Mouse (Mus musculus) erythroid progenitor cell, adult 5-6 weeks (primary cell): ENCODE results near the gene Ankar. TPM values are rescaled to one million over a fixed set of nuclear protein-coding genes. Genes with fewer than 3 reads are reported as not detected.

ENCODE experiments used
- ATAC-seq: replicated peaks from 2 replicates; pipeline ENCODE4 v1.8.0; 2016; ENCODE audit warnings: moderate number of reproducible peaks, mild to moderate bottlenecking, moderate TSS enrichment, inconsistent platforms; ENCODE audit not compliant: poor library complexity, low FRiP score, severe bottlenecking
- total RNA-seq, 2 experiments: library from RNA; stranded (forward) in 1 of 2; stranded (reverse) in 1 of 2; fragments of 150-400 nt in 1 of 2; fragments of 186-747, 209-891 nt in 1 of 2; gene quantifications; 2 replicates each; pipeline versions ENCODE4 v1.2.3 to v1.2.4; 2015 to 2017; ENCODE audit warnings: low replicate concordance in 2 of 2

The Ankar gene
- total RNA-seq (2015; ENCODE audit: low replicate concordance) (not detected in 2 replicates), total RNA-seq (2017; ENCODE audit: low replicate concordance) (0.13 TPM in 1 of 2 replicates, not detected in the other)

DNA sequence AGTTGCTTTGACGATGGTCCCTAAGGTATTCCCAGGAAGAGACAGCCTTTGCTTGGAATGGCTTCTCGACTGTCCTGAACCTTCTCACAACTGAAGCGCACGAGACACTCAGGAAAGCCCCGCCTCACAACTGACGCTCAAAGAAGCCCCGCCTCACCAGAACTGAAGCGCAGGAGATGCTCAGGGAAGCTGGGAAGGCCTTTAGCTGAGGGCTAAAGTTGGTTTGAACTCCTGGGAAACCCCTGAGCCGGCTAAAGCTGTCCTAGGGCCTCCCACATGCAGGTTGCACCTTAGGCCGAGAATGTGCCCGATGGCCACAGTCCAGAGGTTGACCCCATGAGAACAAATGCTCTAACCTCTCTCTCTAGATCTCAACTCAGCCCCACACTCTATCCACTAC is at the start of gene Ankar:
TSS of gene Ankar (minus strand) at position 101 of the 400 bp plus-strand sequence.
- ATAC-seq = no peak

DNA sequence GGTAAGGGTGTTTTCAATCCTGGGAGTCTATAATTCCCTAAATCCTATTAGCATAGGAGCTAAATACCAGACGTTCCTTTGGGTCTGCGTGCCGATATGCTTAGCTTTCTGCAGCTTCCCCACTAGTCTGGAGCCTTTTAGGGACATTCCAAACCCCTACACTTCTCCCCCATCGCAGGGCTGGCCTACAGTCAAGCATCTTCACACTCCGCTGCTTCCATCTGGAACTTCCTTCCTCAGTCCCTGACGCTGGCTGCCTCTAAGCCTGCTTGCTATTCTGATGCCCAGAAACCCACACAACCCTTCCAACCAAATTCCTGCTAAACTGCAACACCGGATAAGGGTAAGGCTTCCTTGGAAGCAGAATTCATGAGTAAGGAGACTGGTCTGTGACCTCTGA is 46.0 kb upstream of the Ankar start:
- no peak for ATAC-seq

DNA sequence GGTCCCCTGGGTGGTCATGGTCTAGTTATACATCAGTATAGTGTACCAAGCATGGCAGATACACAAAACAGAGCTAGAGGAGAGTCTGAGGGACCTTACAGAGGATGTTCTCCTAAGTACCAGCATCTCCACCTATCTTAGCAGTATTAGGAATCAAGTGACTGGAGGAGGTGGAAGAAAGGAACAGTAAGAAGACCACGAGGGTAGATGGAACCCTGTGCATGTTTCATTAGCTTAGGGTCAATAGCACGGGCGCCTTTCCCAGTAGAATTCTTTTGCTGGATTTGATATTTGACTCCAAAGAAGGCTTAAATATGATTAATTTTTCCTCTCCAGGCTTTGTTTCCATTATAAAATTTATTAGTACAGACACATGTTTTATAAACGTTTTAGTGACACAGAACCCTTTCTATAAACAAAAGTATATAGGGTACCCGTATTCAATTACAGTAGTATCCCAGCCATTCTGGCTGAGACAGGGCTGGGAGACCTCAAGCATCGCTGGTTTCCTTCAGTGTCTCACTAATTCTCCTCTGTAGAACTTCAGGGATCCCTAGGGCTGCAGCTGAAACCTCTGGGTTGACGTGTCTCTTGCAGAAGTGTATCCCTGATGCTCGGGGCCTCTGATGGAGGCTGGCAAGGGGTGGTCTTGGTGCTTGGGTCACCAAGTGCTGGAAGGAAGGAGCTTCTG is 44.6 kb upstream of the Ankar start:
- no peak for ATAC-seq

DNA sequence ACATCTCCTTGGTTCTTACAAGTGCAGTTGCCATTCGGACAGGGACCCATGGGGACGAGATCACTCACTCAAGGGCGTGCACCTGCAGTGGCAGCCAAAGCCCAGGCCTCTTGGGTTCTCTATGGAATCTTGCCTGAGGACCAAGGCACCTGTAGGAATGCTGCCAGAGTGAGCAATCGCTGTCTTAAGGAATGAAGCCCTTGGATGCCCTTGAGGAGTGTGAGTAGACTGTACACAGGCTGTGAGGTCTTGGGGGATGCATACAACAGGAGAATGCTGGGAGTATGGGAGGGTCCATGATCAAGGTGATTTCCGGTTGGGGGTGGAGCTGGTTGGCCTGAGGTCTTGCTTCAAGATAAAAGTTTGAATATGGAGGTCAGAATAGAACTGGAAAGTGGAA is 41.0 kb upstream of the Ankar start:
- ATAC-seq = no peak

DNA sequence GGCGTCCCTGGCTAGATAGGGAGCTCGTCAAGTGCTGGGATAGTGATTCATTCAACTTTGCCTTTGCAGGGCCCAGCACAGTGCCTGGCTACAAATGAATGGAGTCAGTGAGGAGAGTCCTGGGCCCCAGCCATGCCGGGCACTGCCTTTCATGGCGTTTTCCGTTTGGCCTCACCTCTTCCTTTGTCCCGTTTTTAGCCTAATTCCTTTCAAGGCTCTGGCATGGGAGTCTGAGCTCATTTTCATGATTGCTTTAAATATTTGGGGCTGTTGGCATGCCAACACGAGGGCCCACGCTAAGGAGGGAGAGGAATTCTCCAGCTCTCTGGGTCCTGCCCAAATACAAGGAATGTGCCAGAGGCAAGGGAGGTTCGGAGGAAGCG is 39.3 kb upstream of the Ankar start:
- ATAC-seq = no peak

DNA sequence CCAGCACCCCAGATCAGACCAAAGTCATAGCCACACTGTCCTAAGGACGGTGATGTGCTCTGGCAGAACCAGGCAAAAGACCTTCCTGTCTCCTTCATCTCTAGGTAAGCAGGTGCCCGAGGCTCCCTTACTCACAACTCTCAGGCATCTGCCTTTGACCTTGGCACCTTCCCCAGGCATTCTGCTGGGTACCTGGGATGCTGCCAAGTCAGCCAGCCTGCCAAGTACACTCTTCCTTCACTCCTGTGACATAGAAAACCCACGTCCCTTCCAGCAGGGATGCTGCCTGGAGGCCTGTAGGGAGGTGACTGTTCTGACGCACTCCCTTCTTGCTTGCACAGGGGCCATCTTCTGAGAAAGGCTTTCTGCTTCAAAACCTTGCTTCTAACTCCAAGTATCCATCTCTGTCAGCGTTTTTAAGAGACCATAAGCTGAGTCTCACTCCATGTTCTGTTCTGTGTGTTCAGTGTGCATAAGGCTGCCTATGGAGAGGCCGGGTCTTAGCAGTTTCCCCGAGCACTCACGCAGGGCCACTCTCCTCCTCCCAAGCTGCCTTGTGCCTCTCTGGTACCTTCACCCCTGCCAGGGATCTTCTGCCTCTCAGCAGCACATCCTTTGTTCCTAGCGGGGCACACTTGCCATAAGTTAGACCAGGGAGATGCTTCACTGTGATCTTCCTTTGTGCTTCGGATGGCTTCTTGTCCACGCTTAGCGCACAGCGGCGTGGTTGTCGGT is 38.7 kb upstream of the Ankar start:
- ATAC-seq = no peak

DNA sequence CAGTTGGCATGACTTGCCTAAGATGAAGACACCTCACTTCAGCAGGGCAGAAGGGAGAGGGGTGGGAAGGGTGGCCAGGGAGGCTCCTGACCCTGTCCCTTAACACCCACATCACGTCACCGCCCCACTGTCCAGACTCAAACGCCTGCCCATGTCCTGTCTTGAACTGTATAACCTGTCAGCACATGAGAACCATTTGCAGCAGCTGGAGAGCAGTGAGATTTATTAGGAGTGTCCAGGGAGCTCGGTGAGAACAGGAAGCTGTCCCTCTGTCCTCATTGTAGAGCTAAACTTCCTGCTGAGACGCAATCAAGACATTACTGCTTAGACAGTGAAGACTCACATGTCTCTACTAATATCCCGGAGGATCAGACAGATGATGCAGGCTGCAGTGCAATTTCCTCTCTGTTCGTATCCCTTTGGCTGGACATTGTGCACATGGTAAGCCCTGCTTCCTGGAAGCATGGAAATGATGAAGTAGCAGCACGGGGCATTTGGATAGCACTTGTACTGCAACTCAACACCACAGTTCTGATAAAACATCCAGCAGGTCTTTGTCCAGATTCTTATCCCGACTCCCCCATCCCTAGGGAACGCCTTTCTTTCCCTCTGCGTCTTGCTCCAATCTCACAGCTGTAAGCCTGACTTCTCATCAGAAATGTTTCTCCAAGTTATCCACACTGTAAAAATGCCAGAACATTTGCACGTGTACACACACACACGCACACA is 36.2 kb upstream of the Ankar start:
- ATAC-seq = no peak

DNA sequence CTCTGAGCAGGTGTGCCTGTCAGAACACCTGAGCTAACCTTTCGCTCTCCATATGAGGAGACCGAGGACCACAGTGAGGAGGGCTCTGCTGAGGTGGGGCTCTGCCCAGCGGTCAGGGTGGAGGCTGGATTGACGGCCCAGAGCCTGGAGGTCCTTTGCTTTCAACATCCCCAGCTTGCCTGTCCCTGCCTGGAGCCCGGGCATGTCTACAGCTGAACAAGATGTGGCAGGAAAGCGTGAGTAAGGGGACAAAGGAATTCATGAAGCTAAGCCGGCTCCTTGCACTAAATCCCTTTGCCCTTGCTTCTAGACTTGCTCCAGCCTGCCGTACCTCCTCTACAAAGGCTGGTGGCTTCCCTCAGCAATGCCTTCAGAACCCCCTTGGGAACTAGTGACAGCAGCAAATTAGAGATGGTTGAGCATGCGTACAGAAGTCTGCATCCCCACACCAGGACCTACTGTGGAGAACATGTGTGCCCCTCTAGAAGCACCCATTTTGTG is 32.9 kb upstream of the Ankar start:
- no peak for ATAC-seq

DNA sequence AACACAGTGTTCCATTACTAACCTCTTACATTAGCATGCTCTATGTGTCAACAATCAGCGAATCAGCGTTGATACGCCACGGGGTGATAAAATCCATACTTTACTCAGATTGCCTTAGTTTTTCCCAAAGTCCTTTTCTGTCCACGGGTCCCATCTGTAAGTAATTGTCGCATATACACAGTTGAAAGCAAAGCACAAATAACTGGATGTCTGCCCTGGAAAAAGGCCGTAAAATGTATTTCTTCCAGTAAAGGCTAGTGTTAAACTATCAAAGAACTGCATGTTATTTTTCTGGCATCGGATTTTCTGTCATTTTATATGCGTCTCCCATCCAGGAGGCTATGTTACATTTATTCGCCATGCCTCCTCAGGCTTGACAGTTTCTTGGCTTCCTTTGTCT is 29.7 kb upstream of the Ankar start:
- ATAC-seq = no peak

DNA sequence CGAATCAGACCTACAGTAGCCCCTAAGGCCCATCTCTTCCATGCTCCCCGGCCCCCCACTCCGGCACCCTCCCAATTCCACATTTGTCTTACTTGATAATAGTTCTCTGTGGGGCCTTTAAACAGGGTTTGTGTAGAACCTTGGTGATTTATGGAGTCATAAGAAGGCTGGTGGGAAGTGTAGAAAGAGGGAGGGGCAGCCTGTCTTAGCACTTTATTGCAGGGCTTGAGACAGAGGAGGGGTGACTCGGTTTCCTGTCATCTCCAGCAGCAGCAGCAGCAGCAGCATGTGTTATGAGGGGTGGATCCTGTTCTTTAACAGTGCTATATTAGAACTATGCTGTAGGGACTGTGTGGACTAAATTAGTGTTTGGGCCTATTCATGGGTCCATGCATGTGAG is 28.4 kb upstream of the Ankar start:
- ATAC-seq = no peak

DNA sequence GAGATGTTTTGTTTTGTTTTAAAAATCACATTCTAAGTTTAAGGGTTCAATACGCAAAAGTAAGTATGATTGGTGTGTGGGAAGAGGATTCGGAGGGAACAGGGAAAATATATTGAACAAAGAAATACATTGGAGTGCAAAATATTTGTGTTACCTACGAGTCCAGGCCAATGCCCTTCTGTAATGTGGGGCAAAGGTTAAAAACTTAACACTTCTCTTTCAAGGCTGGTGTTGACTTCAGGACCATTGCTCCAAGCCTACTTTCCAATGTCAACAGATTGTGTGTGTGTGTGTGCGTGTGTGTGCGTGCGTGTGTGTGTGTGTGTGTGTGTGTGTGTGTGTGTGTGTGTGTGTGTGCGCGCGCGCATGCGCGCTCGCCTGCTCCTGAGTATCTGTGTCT is 25.6 kb upstream of the Ankar start:
- no peak for ATAC-seq

DNA sequence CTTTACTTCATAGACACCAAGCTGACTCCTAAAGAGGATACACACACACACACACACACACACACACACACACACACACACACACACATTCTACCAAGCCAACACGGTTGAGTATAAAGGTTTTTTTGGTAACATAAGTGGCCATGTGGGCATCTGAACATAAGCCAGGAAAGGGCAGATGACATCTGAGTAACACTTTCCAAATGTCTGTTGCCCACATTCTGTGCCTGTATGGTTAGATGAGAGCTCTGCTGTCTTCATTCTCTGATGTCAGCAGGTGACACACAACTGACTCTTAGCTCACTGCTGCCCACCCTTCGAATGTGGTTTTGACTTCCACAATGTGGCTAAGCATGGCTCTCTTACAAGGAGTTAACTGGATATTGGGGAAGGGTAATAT is 24.0 kb upstream of the Ankar start:
- no peak for ATAC-seq

DNA sequence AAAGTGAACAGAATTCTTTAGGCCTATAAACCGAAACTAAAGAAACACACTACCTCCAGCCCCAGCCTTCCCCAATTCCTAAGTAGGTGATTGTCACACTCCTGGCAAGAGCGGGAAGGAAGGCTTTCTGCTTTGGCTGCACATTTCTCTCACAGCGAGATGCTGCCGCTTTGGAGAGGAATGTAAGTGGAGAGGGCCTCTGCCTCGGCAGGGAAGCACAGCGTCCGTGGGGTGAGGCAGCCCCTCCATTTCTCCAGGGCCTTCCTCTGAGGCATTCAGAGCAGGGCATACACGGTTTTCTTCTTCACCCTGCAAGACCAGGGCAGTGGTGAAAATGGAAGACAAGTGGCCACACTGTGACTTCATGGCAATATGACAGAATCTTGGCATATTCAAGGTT is 22.3 kb upstream of the Ankar start:
- ATAC-seq = no peak

DNA sequence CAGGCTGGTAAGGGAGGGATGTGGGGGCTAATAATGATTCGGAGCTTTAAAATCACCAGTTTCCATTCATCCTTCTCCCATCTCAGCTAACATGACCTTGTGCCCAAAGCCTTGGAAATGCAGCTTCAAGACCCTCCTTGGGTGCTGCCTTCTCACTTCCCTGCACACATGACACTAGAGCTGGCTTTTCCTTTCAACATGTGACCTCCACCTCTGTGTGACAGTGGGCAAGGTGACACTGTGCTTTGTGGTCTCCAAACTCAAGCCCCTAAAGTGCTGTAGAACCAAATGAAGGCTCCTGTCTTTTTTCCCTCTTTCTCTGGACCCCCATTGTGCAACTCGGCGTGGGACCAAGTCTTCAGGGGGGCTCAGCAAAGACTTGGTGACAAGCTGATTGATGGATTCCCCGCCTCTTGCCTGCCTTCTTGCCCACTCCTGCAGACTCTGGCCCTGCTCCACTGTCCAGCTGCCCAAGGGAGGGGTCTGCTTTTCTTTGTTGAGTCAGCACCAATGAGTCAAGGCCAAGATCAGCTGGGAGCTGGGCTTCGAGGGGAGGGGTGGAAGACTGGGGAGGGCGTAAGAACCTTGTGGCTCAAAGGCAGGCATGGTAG is 19.8 kb upstream of the Ankar start:
- ATAC-seq = no peak

DNA sequence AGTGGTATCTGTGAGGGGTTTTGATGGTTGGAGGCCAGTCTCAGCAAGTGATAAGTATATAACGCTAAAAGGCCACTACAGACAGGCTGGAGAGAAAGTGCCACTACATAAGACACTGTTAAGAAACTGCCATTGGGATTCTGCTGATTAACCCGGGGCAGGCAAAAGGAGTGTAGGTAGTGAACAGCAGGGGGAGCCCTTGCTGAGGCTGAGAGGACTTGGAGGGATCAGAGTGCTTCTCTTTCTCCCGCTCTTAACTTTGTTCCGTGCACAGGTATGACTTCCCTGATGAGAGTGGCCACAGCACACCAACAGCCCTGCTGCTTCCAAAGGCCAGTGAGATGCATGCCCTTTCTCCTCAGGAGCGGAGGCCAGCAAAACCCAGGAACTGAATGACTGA is 18.5 kb upstream of the Ankar start:
- ATAC-seq = peak; percentile 71; the same call in 1 of the 2 replicates

DNA sequence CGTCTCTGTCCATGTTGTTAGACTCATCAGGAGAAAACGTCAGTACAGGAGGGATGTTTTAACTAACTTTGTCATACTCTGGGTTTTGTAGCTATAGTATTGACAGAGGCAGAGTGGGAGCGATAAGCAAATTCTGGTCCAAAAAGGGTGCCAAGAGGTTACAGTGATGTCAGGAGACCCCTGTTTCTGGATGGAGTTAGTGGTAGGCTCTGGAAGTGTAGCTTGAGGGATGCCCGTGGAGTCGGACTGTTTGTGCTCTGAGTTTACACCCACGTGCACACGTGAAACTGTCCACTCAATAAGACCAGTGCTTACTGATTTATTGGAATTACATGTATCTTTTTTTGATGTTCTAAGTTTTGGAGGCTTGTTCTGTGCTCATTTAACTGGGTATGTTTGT is 17.2 kb upstream of the Ankar start:
- no peak for ATAC-seq

DNA sequence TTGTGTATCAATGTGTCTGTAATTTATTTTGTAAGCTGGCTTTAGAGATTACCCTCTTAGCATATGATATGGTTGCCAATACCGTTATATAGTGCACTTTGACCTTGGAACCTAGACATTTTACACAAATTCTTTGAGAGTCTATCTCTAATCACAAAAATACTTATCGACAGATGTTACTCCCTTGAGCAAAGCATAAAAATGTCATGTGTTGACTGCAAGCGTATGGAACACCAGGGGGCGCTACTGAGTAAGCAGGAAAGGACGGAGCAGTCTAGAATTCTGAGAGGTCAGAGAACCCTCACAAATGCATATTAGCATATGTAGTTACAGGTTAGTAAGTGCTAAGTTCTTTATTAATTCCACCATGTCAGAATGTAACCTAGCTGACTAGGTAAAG is 16.5 kb upstream of the Ankar start:
- ATAC-seq = no peak

DNA sequence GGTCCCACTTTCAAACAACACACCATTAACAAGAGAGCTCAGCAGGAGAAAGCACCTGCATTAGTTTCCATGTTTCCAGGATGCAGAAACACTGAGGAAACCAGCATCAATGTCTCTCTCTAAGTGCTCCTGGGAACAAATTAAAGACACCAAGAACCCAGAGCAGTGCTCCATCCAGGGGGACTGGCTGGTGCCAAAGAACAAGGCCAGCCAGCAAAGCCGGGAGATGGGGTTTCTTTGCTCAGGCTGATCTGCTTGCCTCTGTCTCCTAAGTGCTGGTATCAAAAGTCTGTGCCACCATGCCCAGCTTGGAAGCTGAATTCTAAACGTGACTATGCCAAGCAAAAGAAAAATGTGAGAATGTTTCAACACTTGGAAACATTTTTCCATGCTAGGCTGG is 16.0 kb upstream of the Ankar start:
- ATAC-seq = no peak

DNA sequence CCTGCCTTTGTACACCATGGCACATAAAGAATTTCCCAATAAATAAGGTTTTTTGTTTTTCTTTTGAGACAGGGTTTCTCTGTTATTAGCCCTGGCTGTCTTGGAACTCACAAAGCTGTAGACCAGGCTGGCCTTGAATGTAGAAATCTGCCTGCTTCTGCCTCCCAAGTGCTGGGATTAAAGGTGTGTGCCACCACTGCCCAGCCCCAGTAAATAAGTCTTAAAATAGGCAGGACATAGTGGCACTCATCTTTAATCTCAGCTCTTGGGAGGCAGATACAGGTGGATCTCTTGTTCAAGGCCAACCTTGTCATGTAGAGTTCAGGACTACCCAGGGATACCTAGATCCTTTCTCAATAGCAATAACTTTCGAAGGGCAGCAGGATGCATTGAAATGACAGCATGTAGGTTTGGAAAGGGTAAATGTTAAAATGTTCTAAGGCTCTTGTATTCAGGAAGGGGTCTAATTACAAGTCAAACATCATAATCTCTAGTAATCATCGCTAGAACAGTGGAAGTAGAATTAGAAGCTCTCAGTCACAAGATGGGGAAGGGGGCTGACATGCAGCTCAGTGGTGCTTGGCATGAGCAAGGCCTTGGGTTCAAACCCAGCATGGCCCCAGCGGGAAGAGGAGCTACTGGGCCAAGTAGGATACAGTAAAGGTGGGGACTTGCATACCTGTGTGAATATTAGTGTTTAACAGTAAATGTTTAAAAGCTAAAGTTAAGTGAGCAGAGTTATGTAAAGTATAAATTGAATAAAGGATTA is 15.4 kb upstream of the Ankar start:
- no peak for ATAC-seq

DNA sequence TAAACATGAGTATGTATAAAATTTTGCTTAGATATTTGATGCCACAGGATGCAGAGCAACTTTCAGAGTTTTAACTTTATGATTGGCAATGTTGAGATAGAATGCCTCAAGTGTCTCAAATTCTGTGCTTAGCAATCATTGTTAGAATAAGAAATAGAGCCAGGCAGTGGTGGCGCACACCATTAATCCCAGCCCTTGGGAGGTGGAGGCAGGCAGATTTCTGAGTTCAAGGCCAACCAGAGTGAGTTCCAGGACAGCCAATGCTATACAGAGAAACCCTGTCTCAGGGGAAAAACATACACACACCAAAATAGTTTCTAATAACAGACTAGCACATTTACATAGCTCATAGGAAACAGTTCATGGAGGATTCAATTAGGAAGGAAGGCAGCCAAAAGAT is 14.7 kb upstream of the Ankar start:
- no peak for ATAC-seq
